Mouse (Mus musculus): ENCODE results near the gene Add2. TPM values are rescaled to one million over a fixed set of nuclear protein-coding genes. Genes with fewer than 3 reads are reported as not detected.

Gene Add2
- polyA plus RNA-seq, 1 experiment from 2014 or later = 230 TPM

- Histone ChIP-seq H3K27ac (replicated peaks) (no peak overlapping the region), H3K9ac (replicated peaks) (no peak overlapping the region), H3K4me2 (replicated peaks) (no peak overlapping the region), H3K9me3 (no peaks in the 10 kb centered on the region), H3K4me1 (no peaks in the 10 kb centered on the region), H3K27me3 (no peaks in the 10 kb centered on the region), H3K4me3 (no peak overlapping the region), H3K36me3 (no peaks in the 10 kb centered on the region)
- WGBS = 76% methylated on average over 4 of the region's 4 CpGs
- no peak for ATAC-seq (replicated peaks)
Observed at GRCm38 (mm10) chr6:86019415-86020237, 8.9 kb upstream of the Add2 start.

DNA sequence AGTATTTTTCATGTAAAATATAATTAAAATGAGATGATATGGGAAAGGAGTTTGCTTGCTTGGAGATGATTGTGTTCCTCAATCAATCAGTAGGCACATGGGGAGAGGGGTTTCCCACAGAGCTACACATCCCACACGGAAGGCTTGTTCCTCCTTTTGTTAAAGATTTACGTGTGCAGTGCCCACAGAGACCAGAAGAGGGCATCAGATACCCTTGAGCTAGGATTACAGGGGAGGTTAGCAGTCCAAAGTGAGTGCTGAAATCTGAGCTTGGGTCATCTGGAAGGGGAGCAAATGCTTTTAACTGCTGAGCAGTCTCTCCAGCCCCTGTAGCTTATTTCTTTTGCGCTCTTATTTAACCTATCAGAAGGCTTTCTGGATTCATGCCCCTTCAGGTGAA is 7.5 kb upstream of the Add2 start:
- H3K9ac ChIP-seq (replicated peaks) = no peak overlapping the region
- WGBS = 24% methylated on average over 3 of the region's 3 CpGs
- H3K4me3 ChIP-seq = no peak overlapping the region
- no peaks in the 10 kb centered on the region for H3K9me3 ChIP-seq
- no peaks in the 10 kb centered on the region for H3K27me3 ChIP-seq
- ATAC-seq (replicated peaks) = no peak
- H3K4me2 ChIP-seq (replicated peaks) = no peak overlapping the region
- no peaks in the 10 kb centered on the region for H3K4me1 ChIP-seq
- H3K36me3 ChIP-seq = no peaks in the 10 kb centered on the region
- H3K27ac ChIP-seq (replicated peaks) = no peak overlapping the region

DNA sequence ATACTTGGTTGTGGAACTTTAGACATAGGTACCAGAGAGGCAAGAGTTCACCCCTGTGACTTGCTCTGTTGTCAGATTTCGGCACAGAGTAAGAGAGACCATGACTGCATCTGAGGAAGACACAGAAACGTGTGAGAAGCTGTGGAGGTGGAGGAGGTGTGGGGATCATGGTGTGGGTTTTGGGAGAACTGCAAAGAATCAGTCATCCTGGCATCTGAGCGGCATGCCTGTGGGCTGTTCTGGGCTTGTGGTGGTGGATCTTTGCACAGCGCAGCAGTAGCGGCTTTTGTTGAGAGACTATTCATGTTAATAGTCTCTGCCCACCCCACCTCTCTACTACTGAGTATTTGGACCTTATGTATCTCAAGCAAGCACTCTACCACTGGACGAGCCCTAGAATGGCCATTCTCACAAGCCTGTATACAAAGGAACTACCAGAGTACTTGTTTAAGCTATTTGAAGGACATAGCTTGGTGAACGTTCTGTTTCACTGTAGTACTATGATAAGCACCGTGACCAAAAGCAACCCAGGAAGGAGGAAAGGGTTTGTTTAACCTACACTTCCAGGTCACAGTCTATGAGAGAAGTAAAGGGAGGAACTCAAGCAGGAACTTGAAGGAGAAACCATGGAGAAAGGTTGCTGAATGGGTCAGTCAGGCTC is 1.7 kb upstream of the Add2 start:
- Histone ChIP-seq H3K9me3 (no peaks in the 10 kb centered on the region), H3K4me3 (no peak overlapping the region), H3K4me2 (replicated peaks) (no peak overlapping the region), H3K4me1 (peaks cover 26% of the 10 kb centered on the region), H3K27me3 (no peaks in the 10 kb centered on the region), H3K27ac (replicated peaks) (no peak overlapping the region), H3K9ac (replicated peaks) (no peak overlapping the region), H3K36me3 (no peaks in the 10 kb centered on the region)
- ATAC-seq (replicated peaks) = no peak
- 88% methylated on average over 8 of the region's 8 CpGs for WGBS

GRCm38 (mm10) chr6:86028150-86028549 is 331 bp upstream of the Add2 start:
- Histone ChIP-seq H3K36me3 (no peaks in the 10 kb centered on the region), H3K27me3 (no peaks in the 10 kb centered on the region), H3K9ac (replicated peaks) (peak overlapping the region; percentile 96), H3K4me1 (peaks cover 40% of the 10 kb centered on the region), H3K27ac (replicated peaks) (peak overlapping the region; percentile 98), H3K4me2 (replicated peaks) (peak overlapping the region; percentile 61), H3K4me3 (peak overlapping the region; percentile 80), H3K9me3 (no peaks in the 10 kb centered on the region)
- peak; percentile 63 for ATAC-seq (replicated peaks)
- WGBS = 56% methylated on average over 2 of the region's 2 CpGs

DNA sequence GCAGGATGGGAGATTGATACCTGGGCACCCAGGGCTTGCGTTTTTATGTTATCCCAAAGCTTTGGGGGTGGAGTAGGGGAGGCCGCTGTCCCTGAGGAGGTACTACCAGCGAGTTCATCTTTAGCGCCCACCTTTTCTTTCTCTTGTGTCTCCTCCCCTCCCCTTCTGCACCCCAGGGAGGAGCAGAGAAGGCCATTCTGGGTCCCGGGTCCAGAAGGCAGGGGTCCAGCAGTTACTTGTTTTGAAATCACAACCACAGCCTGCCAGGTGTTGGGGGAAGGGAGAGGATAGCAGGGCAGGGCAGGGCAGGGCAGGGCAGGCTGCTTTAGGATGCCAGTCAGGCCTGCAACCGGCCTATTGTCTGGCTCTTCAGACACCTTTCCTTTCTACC is 837 bp downstream of the Add2 start:
- ATAC-seq (replicated peaks) = peak; percentile 12; the same call in 1 of the 2 replicates

GRCm38 (mm10) chr6:86031527-86031926 is 3.0 kb downstream of the Add2 start:
- Histone ChIP-seq H3K27ac (replicated peaks) (peak overlapping the region; percentile 45; the same call in 1 of the 2 replicates), H3K36me3 (no peaks in the 10 kb centered on the region), H3K4me3 (peak overlapping the region; percentile 80), H3K9ac (replicated peaks) (no peak overlapping the region; the same call in 1 of the 2 replicates), H3K9me3 (no peaks in the 10 kb centered on the region), H3K27me3 (no peaks in the 10 kb centered on the region), H3K4me1 (peaks cover 47% of the 10 kb centered on the region), H3K4me2 (replicated peaks) (peak overlapping the region; percentile 61)
- ATAC-seq (replicated peaks) = no peak
- WGBS = 55% methylated on average over 2 of the region's 2 CpGs

More for the DNA sequence above, 837 bp downstream of the Add2 start:
- H3K4me1 ChIP-seq = peaks cover 47% of the 10 kb centered on the region
- peak overlapping the region; percentile 61 for H3K4me2 ChIP-seq (replicated peaks)
- H3K4me3 ChIP-seq = peak overlapping the region; percentile 80
- peak overlapping the region; percentile 96 for H3K9ac ChIP-seq (replicated peaks)
- H3K36me3 ChIP-seq = no peaks in the 10 kb centered on the region
- H3K9me3 ChIP-seq = no peaks in the 10 kb centered on the region
- H3K27ac ChIP-seq (replicated peaks) = peak overlapping the region; percentile 98
- H3K27me3 ChIP-seq = no peaks in the 10 kb centered on the region
- 9% methylated on average over 6 of the region's 6 CpGs for WGBS

DNA sequence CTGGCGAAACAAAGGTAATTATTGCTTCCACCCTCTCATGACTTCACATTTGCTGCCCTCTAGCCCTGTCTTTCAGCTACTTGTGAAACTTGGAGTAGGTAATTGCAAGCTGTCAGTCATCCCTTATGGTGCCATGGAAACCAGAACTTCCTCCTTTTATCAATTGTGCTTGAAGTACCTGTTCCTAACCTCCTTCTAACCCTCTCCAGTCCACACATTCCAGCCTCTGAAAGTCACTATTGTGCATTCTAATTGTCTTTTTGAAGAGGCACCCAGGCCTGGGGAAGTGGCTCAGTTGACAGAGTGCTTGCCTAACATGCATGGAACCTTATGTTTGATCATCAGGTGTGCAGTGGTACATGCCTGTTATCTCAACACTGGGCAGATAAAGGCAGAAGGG is 5.2 kb downstream of the Add2 start:
- Histone ChIP-seq H3K4me2 (replicated peaks) (no peak overlapping the region), H3K9me3 (no peaks in the 10 kb centered on the region), H3K27me3 (no peaks in the 10 kb centered on the region), H3K9ac (replicated peaks) (no peak overlapping the region), H3K27ac (replicated peaks) (no peak overlapping the region), H3K4me3 (no peak overlapping the region), H3K36me3 (no peaks in the 10 kb centered on the region), H3K4me1 (peaks cover 48% of the 10 kb centered on the region)
- no peak for ATAC-seq (replicated peaks)
- WGBS = 78% methylated on average over 1 of the region's 1 CpGs

DNA sequence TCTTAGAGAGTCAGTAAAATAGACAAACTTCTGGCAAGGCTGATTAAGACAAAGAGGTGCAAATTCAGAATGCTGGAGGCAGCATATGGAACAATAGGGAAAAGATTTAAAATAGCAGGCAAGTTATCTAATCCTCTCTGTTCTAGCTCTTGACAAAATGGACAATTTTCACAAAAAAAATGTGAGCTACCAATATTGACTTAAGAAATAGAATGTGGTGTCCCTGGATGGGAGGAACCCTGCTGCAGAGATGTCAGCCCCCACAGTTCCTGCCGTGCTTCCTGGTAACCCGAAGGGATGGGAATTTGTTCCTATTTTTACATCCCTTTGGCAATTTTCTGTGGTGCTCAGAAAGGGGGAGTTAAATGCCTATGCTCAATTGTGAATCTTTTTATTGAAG is 10.4 kb downstream of the Add2 start:
- Histone ChIP-seq H3K4me1 (peaks cover 30% of the 10 kb centered on the region), H3K27me3 (no peaks in the 10 kb centered on the region), H3K4me3 (no peak overlapping the region), H3K27ac (replicated peaks) (peak overlapping the region; percentile 46), H3K9me3 (no peaks in the 10 kb centered on the region), H3K4me2 (replicated peaks) (no peak overlapping the region), H3K9ac (replicated peaks) (no peak overlapping the region), H3K36me3 (no peaks in the 10 kb centered on the region)
- ATAC-seq (replicated peaks) = no peak
- WGBS = 59% methylated on average over 2 of the region's 2 CpGs

- Histone ChIP-seq H3K9me3 (no peaks in the 10 kb centered on the region), H3K36me3 (no peaks in the 10 kb centered on the region), H3K27me3 (no peaks in the 10 kb centered on the region), H3K9ac (replicated peaks) (no peak overlapping the region), H3K4me2 (replicated peaks) (no peak overlapping the region), H3K4me3 (no peak overlapping the region), H3K4me1 (peaks cover 35% of the 10 kb centered on the region), H3K27ac (replicated peaks) (peak overlapping the region; percentile 65)
- 25% methylated on average over 1 of the region's 1 CpGs for whole genome bisulfite sequencing
- peak; percentile 70 for ATAC-seq (replicated peaks)
Observed at GRCm38 (mm10) chr6:86040140-86040539, 11.7 kb downstream of the Add2 start.

- peaks cover 46% of the 10 kb centered on the region for H3K4me1 ChIP-seq
- WGBS = 92% methylated on average over 11 of the region's 11 CpGs
- no peak for ATAC-seq (replicated peaks)
- H3K27ac ChIP-seq (replicated peaks) = peak overlapping the region; percentile 17; the same call in 1 of the 2 replicates
- H3K4me2 ChIP-seq (replicated peaks) = no peak overlapping the region
- no peak overlapping the region for H3K9ac ChIP-seq (replicated peaks)
- no peaks in the 10 kb centered on the region for H3K27me3 ChIP-seq
- H3K36me3 ChIP-seq = no peaks in the 10 kb centered on the region
- no peaks in the 10 kb centered on the region for H3K9me3 ChIP-seq
- no peak overlapping the region for H3K4me3 ChIP-seq
Observed at GRCm38 (mm10) chr6:86047510-86047909, 19.0 kb downstream of the Add2 start.

GRCm38 (mm10) chr6:86048509-86048908 is 20.0 kb downstream of the Add2 start:
- ATAC-seq (replicated peaks) = no peak
- peak overlapping the region; percentile 26; the same call in 1 of the 2 replicates for H3K27ac ChIP-seq (replicated peaks)
- H3K36me3 ChIP-seq = no peaks in the 10 kb centered on the region
- H3K27me3 ChIP-seq = no peaks in the 10 kb centered on the region
- H3K9ac ChIP-seq (replicated peaks) = no peak overlapping the region
- no peak overlapping the region for H3K4me2 ChIP-seq (replicated peaks)
- WGBS = 78% methylated on average over 5 of the region's 5 CpGs
- no peaks in the 10 kb centered on the region for H3K9me3 ChIP-seq
- H3K4me1 ChIP-seq = peaks cover 56% of the 10 kb centered on the region
- H3K4me3 ChIP-seq = no peak overlapping the region

DNA sequence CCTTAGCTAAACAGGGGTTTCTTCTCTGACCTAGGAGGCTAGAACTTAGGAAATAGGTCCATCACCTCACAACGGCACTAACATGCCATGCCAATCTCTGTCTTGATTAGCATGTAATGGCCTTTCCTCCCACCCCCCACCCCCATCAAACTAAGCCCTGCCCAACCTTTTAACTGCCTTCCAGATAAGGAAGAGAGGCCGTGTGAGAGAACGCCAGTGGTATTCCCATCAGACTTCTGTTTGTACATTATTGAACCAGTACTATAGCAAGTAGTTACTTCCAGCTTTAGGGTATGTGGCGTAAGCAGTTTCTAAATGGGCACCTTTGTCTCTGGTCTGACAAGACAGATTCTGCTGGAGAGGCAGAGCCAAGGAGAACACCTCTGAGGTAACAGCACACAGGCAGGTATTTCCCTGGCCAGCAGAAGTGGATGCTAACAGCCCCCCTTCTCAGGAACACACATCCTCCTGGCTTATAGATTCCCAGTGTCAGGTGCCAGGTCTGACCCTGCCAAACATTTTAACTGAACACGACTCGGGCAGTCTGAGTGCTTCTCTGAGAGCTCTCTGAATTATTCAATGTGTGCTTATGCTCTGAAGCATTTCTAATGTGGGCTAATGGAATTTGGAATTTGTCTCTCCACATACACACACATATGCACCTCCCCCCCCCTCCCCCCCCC is 22.2 kb downstream of the Add2 start:
- no peak overlapping the region for H3K4me2 ChIP-seq (replicated peaks)

More for the DNA sequence above, 22.2 kb downstream of the Add2 start:
- H3K36me3 ChIP-seq = no peaks in the 10 kb centered on the region
- WGBS = 47% methylated on average over 6 of the region's 6 CpGs
- peak overlapping the region; percentile 94 for H3K27ac ChIP-seq (replicated peaks)
- H3K9me3 ChIP-seq = no peaks in the 10 kb centered on the region
- H3K4me1 ChIP-seq = peaks cover 67% of the 10 kb centered on the region
- no peaks in the 10 kb centered on the region for H3K27me3 ChIP-seq
- H3K4me3 ChIP-seq = no peak overlapping the region
- ATAC-seq (replicated peaks) = no peak
- no peak overlapping the region for H3K9ac ChIP-seq (replicated peaks)
